Mouse (Mus musculus) ES-E14 (cell line): Measurements from ENCODE around the gene Cipc. TPM values are rescaled to one million over a fixed set of nuclear protein-coding genes. Genes with fewer than 3 reads are reported as not detected.

ENCODE experiments used
- DNase-seq: peaks from one replicate; pipeline ENCODE4 v3.0.0-alpha.2; 2013; ENCODE audit warnings: low read depth, low spot score
- H3K27ac ChIP-seq: 2 replicates; pipeline ENCODE4 v1.5.1; 2012; ENCODE audit warnings: low read depth, mild to moderate bottlenecking, low read length, moderate library complexity, mixed read lengths; ENCODE audit not compliant: poor library complexity, insufficient read depth, severe bottlenecking
- H3K36me3 ChIP-seq: 2 replicates; pipeline ENCODE4 v1.6.1; 2012; ENCODE audit warnings: mild to moderate bottlenecking, low read length, moderate library complexity, mixed read lengths; ENCODE audit not compliant: control insufficient read depth, poor library complexity, insufficient read depth, severe bottlenecking
- H3K4me1 ChIP-seq, 2 experiments: fragments of 150-350 bp in 1 of 2; sonication (generic) in 1 of 2; 2 replicates each; pipeline ENCODE4 v1.6.1; 2012; ENCODE audit warnings: low read length in 2 of 2, mild to moderate bottlenecking in 1 of 2, mixed read lengths in 1 of 2; ENCODE audit not compliant: control insufficient read depth in 2 of 2, insufficient read depth in 2 of 2, poor library complexity in 1 of 2
- H3K4me3 ChIP-seq, 2 experiments: fragments of 150-350 bp in 1 of 2; sonication (generic) in 1 of 2; 2 replicates each; pipeline ENCODE4 v1.5.1; 2012; ENCODE audit warnings: low read length in 2 of 2, low read depth in 1 of 2, mild to moderate bottlenecking in 1 of 2, mixed read lengths in 1 of 2; ENCODE audit not compliant: insufficient read depth in 1 of 2, poor library complexity in 1 of 2, severe bottlenecking in 1 of 2
- H3K9ac ChIP-seq: 2 replicates; pipeline ENCODE4 v1.6.1; 2012; ENCODE audit warnings: low read depth, mild to moderate bottlenecking, low read length, mixed read lengths; ENCODE audit not compliant: poor library complexity, insufficient read depth, severe bottlenecking
- H3K9me3 ChIP-seq: fragments of 150-350 bp; sonication (generic); 2 replicates; pipeline ENCODE4 v1.6.1; 2012; ENCODE audit warnings: low read depth, mild to moderate bottlenecking, low read length; ENCODE audit not compliant: control insufficient read depth, insufficient read depth
- CHD2 ChIP-seq: IDR thresholded peaks from 2 replicates; pipeline ENCODE4 v1.6.1; 2014; ENCODE audit warnings: mild to moderate bottlenecking, low read depth, low read length, inconsistent platforms
- HCFC1 ChIP-seq: IDR thresholded peaks from 2 replicates; pipeline ENCODE4 v1.6.1; 2012; ENCODE audit warnings: low read length, inconsistent platforms, borderline replicate concordance; ENCODE audit not compliant: insufficient read depth
- MAFK ChIP-seq: IDR thresholded peaks from 2 replicates; pipeline ENCODE4 v1.6.1; 2014; ENCODE audit warnings: mild to moderate bottlenecking, low read depth, low read length, inconsistent platforms; ENCODE audit not compliant: insufficient read depth
- ZC3H11A ChIP-seq: IDR thresholded peaks from 2 replicates; pipeline ENCODE4 v1.6.1; 2012; ENCODE audit warnings: low read depth, mild to moderate bottlenecking, inconsistent platforms, low read length, borderline replicate concordance
- ZNF384 ChIP-seq: IDR thresholded peaks from 2 replicates; pipeline ENCODE4 v1.6.1; 2012; ENCODE audit warnings: low read depth, low read length, inconsistent platforms
- in situ Hi-C, 2 experiments: fragments of 600-800 bp; cut with MboI; formaldehyde crosslinking; loops; one replicate each; pipeline ENCODE4 v1.15.1; 2025; ENCODE audit warnings: low sequenced_read_pairs in 2 of 2, inconsistent platforms in 1 of 2; ENCODE audit not compliant: unreplicated experiment in 2 of 2
- total RNA-seq: library from RNA; depleted of rRNA; stranded (reverse); fragments of 300-350 nt; gene quantifications from 2 replicates; pipeline ENCODE4 v1.2.3, GENCODE M21; 2012

Cipc gene
- total RNA-seq, 1 experiment = 26.5 TPM

DNA sequence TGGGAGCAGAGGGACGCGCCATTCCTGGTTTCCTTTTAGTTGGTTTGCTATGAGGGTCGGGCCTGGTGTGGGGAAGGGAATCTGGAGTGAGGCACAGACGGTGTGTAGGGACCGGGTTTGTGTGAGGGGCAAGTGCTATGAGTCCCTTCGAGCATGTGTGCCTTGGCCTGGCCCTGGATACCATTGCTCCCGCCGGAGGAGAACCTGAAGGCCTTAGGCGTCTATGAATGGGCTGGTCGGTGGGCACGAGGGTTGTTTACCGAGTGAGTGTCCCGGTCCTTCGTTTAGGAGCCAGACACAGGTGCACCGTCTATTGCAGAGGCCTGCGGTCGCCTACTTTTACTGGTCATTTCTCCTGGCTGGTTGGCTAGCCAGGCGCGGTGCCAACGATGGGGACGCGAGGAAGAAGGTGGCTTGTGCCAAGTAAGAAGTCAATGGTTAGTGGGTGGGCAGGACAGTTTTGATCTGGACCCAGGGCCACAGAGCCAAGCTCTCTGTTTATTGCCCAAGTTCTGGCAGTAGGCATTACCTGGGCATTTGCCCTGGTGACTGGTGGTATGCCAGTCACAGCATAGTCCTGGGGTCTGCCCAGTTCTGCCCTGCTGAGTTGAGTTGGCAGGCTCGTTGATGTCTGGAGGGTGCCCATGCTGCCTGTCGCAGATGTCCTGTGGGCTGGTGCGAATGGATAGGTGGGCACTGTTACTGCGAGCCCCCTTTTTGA, 998 bp downstream of the Cipc start:
- TF ChIP-seq MAFK = no peak
- no peak for TF ChIP-seq CHD2
- no peak for TF ChIP-seq ZC3H11A
- no peak for TF ChIP-seq ZNF384
- TF ChIP-seq HCFC1 = no peak
- in situ Hi-C loops = no loop called here
- peaks cover 2 to 11% of the 10 kb centered on the region in 2 experiments; a peak in 3 of 4 replicates for H3K4me1 ChIP-seq
- H3K9ac ChIP-seq = peak overlapping the region; percentile 89
- peaks cover 4% of the 10 kb centered on the region for H3K36me3 ChIP-seq
- no peaks in the 10 kb centered on the region for H3K9me3 ChIP-seq
- peak overlapping the region; percentile 87 to 88 for H3K4me3 ChIP-seq
- H3K27ac ChIP-seq = peak overlapping the region; percentile 66
- DNase-seq = no peak

DNA sequence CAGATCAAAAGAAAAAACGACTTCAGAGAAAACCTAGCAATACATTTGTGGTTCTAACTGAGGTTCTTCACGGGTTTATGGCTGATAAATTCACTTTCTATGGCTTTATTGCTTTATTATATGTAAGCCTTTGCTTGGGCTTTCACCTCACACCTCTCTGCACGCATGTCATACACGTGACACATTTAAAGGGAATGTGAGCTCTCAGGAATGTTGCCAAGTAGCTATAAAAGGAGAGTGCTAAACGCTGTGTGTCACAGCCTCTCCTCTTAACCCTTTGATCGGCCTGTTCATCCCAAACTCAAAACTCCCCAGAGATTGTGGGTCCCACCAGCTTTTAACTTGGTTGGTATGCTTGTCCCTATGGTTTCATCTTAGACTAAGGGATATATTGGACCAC, 1.8 kb downstream of the Cipc start:
- no peak overlapping the region for H3K9ac ChIP-seq
- peaks cover 4% of the 10 kb centered on the region for H3K36me3 ChIP-seq

DNA sequence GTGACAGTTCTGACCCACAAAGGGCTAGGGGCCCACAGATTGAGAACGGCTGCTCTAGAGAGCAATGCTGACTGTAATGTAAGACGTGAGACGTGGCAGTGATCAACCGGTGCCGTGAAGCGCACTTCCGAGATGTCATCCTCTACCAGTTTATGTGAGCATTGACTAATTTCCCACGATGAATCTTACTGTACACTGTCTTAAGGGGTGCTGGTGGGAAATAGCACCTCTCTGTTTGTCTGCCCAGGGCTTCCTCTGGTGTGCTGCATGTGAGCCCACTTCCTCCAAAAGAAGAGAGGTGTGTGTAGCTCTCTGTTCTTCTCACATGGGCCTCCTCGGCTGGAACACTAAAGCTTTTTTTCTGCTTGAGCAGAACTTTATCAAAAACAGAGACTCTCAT, 2.7 kb downstream of the Cipc start:
- peaks cover 7% of the 10 kb centered on the region for H3K36me3 ChIP-seq
- DNase-seq = no peak
- TF ChIP-seq ZNF384 = no peak
- no peak for TF ChIP-seq ZC3H11A
- TF ChIP-seq CHD2 = no peak
- no peak for TF ChIP-seq MAFK
- TF ChIP-seq HCFC1 = no peak
- H3K4me3 ChIP-seq = no peak overlapping the region
- H3K9me3 ChIP-seq = no peaks in the 10 kb centered on the region
- H3K9ac ChIP-seq = no peak overlapping the region
- no peak overlapping the region for H3K27ac ChIP-seq
- in situ Hi-C loops = no loop called here
- peaks cover 0 to 7% of the 10 kb centered on the region in 2 experiments; a peak in 1 of 4 replicates for H3K4me1 ChIP-seq

More for the DNA sequence above, 1.8 kb downstream of the Cipc start:
- Histone ChIP-seq H3K9me3 (no peaks in the 10 kb centered on the region), H3K4me1 (peaks cover under 1 to 7% of the 10 kb centered on the region in 2 experiments; a peak in 2 of 4 replicates), H3K4me3 (no peak overlapping the region), H3K27ac (no peak overlapping the region)
- TF ChIP-seq HCFC1 = no peak
- TF ChIP-seq ZC3H11A = no peak
- TF ChIP-seq ZNF384 = no peak
- TF ChIP-seq CHD2 = no peak
- no peak for TF ChIP-seq MAFK
- DNase-seq = no peak
- in situ Hi-C loops = no loop called here

DNA sequence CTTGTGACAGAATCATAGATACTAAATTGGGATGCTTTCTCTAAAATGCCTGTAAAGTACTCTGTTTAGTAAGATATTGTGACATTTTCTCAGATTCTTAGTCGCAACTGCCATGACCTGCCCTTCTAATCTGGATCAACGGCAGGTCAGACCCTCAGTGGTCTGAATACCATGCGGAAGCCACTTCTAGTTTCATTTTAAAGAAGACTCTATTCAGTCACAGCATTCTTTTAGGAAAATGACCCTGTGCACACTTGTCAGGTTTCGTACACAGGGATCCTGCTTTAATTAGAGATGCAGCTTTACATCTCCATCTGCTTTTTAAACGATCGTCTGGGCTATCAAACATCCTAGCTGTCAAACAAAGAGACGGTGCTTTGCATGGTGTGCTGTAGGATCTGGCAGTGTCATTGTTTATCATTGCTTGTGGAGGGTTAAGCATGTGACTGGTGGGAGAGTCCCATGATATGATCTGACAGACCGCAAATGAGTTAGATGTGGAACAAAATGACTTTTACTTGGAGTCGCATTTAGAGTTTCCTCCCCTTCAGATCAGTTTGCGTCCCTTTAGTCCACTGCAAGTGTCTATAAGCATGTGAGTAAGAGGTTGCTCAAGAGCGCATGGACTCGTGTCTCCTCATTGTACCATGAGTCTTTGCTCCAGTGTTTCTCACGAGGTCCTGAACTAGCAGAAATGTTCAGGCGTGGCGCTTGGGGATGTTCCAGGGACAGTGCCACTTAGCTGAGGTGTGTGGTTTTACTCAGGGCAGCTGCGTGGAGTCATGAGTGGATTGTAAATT, 3.5 kb downstream of the Cipc start:
- Histone ChIP-seq H3K4me3 (no peak overlapping the region), H3K9me3 (no peaks in the 10 kb centered on the region), H3K9ac (no peak overlapping the region), H3K27ac (no peak overlapping the region), H3K4me1 (peaks cover 0 to 7% of the 10 kb centered on the region in 2 experiments; a peak in 1 of 4 replicates), H3K36me3 (peaks cover 9% of the 10 kb centered on the region)
- TF ChIP-seq ZC3H11A = no peak
- TF ChIP-seq HCFC1 = no peak
- TF ChIP-seq CHD2 = no peak
- no peak for TF ChIP-seq ZNF384
- no peak for TF ChIP-seq MAFK
- in situ Hi-C loops = no loop called here
- no peak for DNase-seq
